In the genomic region with DNA sequence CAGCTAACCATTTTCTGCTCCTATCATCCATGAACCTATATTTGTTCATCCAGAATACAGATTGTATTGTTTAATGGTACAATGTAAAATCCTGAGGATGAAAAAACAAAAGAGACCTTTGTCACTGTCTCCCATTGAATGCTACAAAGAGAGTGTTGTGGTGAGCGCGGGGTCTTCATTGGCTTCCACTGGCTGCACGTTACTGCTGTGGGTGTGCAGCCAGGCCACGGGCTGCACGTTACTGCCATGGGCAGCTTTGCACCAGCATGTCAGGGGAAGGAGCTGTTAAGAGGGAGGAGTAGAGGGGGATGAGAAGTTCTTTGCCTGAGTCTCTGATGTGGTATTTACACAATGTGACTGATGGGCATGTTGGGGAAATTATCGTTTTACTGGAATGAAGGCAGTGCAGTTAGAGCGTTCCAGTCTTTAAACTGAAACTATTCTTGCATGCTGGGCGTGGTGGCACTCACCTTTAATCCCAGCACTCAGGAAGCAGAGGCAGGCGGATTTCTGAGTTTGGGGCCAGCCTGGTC, we compare ENCODE assay signal across 20 mouse cellular contexts. TPM values are rescaled to one million over a fixed set of nuclear protein-coding genes. Genes with fewer than 3 reads are reported as not detected.
DNase-seq lines count a peak whose midpoint lies in the region; ATAC-seq and TF ChIP-seq lines count a peak whose summit lies in the region.
"Had no signal": no experiment of that assay in that cellular context is flagged by ENCODE, and none has a peak within 500 bp of the region (broad histone marks: within the 10 kb centered on the region; RNA-seq: fewer than 3 reads in every experiment).

No protein-coding gene starts in this region.

- H3K9me3 ChIP-seq in embryonic facial prominence, embryonic 10.5 days, result no peaks in the 10 kb centered on the region
- no peaks in the 10 kb centered on the region for H3K9me3 ChIP-seq in midbrain, embryonic 16.5 days (replicated peaks; ENCODE audit: control insufficient read depth, low read length, poor library complexity, severe bottlenecking)
- H3K9me3 ChIP-seq: embryonic facial prominence, embryonic 13.5 days; forebrain, embryonic 12.5 days; hindbrain, embryonic 12.5 days had no signal

- 80% methylated on average over 9 of the region's 9 CpGs for WGBS in spleen, adult 2 months
- WGBS in embryonic facial prominence, embryonic 10.5 days, result 74% methylated on average over 9 of the region's 9 CpGs
- WGBS in midbrain, embryonic 16.5 days, result 73% methylated on average over 9 of the region's 9 CpGs

- no peak for ATAC-seq in midbrain, embryonic 16.5 days
- ATAC-seq: forebrain, embryonic 16.5 days; hindbrain, embryonic 16.5 days had no signal

- H3K9ac ChIP-seq in midbrain, embryonic 16.5 days (ENCODE audit: low read depth, low read length), result no peak overlapping the region
- H3K9ac ChIP-seq: embryonic facial prominence, embryonic 13.5 days; forebrain, embryonic 12.5 days; hindbrain, embryonic 12.5 days had no signal

- no peak overlapping the region for H3K4me2 ChIP-seq in midbrain, embryonic 16.5 days (ENCODE audit: low read length)
- H3K4me2 ChIP-seq: embryonic facial prominence, embryonic 13.5 days; forebrain, embryonic 12.5 days; hindbrain, embryonic 12.5 days had no signal

- peaks cover 32% of the 10 kb centered on the region for H3K36me3 ChIP-seq in spleen, adult 2 months (ENCODE audit: control insufficient read depth, insufficient read depth, low read length)
- H3K36me3 ChIP-seq in embryonic facial prominence, embryonic 10.5 days (replicated peaks), result no peaks in the 10 kb centered on the region
- H3K36me3 ChIP-seq in midbrain, embryonic 16.5 days (ENCODE audit: control insufficient read depth, insufficient read depth, low read length), result no peaks in the 10 kb centered on the region
- H3K36me3 ChIP-seq: embryonic facial prominence, embryonic 13.5 days; forebrain, embryonic 12.5 days; hindbrain, embryonic 12.5 days had no signal

- peak overlapping the region; percentile 38; the same call in 1 of the 2 replicates for H3K27ac ChIP-seq in spleen, adult 2 months (ENCODE audit: insufficient read depth, low read length)
- 0 out of 2 replicates have a peak overlapping the region, but pooled peaks have one; percentile 37 for H3K27ac ChIP-seq in cortical plate, adult 2 months (ENCODE audit: insufficient read depth, low read length)
- H3K27ac ChIP-seq in embryonic facial prominence, embryonic 10.5 days (replicated peaks), result no peak overlapping the region
- H3K27ac ChIP-seq in midbrain, embryonic 16.5 days (ENCODE audit: low read length), result no peak overlapping the region
- H3K27ac ChIP-seq: embryonic facial prominence, embryonic 13.5 days; forebrain, embryonic 12.5 days; gastrocnemius, adult 2 months; hindbrain, embryonic 12.5 days had no signal

- no peak for DNase-seq in spleen, adult 2 months (ENCODE audit: low read depth in 1 of 2, low spot score in 2 of 2)
- no peak for DNase-seq in spleen, adult 12 weeks (ENCODE audit: low spot score)
- DNase-seq in T-cell, adult 2 months (ENCODE audit: low spot score), result peak; percentile 37
- DNase-seq in embryonic facial prominence, embryonic 10.5 days (ENCODE audit: low spot score), result no peak
- DNase-seq: adrenal gland, adult 2 months; adrenal gland, postnatal 36 days; cerebellum, adult 11 months; cerebellum, adult 8-10 months; cerebellum, postnatal 14 days; gastrocnemius, adult 2 months; gastrocnemius, postnatal 25 days; heart, postnatal 10 days; heart, postnatal 4 days had no signal

- no peak for TF ChIP-seq POLR2A in spleen, adult 2 months (IDR thresholded peaks at IDR 0.05; ENCODE audit: low read depth, low read length)
- no peak for TF ChIP-seq POLR2A in cortical plate, adult 2 months (IDR thresholded peaks at IDR 0.05; ENCODE audit: extremely low read depth, insufficient read depth, low read length)

- no peak overlapping the region for H3K4me3 ChIP-seq in spleen, adult 2 months (ENCODE audit: extremely low read depth, insufficient read depth, insufficient read length)
- no peak overlapping the region for H3K4me3 ChIP-seq in cortical plate, adult 2 months (ENCODE audit: insufficient read depth, low read length)
- no peak overlapping the region for H3K4me3 ChIP-seq in embryonic facial prominence, embryonic 10.5 days
- no peak overlapping the region for H3K4me3 ChIP-seq in midbrain, embryonic 16.5 days (ENCODE audit: low read depth, low read length)
- H3K4me3 ChIP-seq: embryonic facial prominence, embryonic 13.5 days; forebrain, embryonic 12.5 days; gastrocnemius, adult 2 months; hindbrain, embryonic 12.5 days had no signal

- peaks cover 8% of the 10 kb centered on the region; the same call in 1 of the 2 replicates for H3K4me1 ChIP-seq in spleen, adult 2 months (ENCODE audit: control insufficient read depth, insufficient read depth, insufficient read length)
- H3K4me1 ChIP-seq in cortical plate, adult 2 months (ENCODE audit: control insufficient read depth, insufficient read depth, low read length), result peaks cover 1% of the 10 kb centered on the region; the same call in 1 of the 2 replicates
- peaks cover 10% of the 10 kb centered on the region for H3K4me1 ChIP-seq in embryonic facial prominence, embryonic 10.5 days
- H3K4me1 ChIP-seq in midbrain, embryonic 16.5 days (ENCODE audit: control insufficient read depth, insufficient read depth, low read length), result no peaks in the 10 kb centered on the region
- H3K4me1 ChIP-seq: forebrain, embryonic 12.5 days; hindbrain, embryonic 12.5 days had no signal

- no peak for TF ChIP-seq CTCF in spleen, adult 2 months (IDR thresholded peaks at IDR 0.05; ENCODE audit: extremely low read depth, insufficient read depth, insufficient read length, insufficient replicate concordance)
- TF ChIP-seq CTCF in cortical plate, adult 2 months (IDR thresholded peaks at IDR 0.05; ENCODE audit: extremely low read depth, insufficient read depth, low read length), result no peak

- H3K27me3 ChIP-seq in spleen, adult 2 months (ENCODE audit: control insufficient read depth, insufficient read depth, low read length), result no peaks in the 10 kb centered on the region
- no peaks in the 10 kb centered on the region for H3K27me3 ChIP-seq in embryonic facial prominence, embryonic 10.5 days (replicated peaks; ENCODE audit: low read depth, poor library complexity, severe bottlenecking)
- H3K27me3 ChIP-seq in midbrain, embryonic 16.5 days (ENCODE audit: control insufficient read depth, insufficient read depth, low read depth, low read length), result no peaks in the 10 kb centered on the region
- H3K27me3 ChIP-seq: embryonic facial prominence, embryonic 13.5 days; forebrain, embryonic 12.5 days; hindbrain, embryonic 12.5 days had no signal

RNA-seq across cellular contexts. Expression of a gene that starts 36.8 kb away (rescaled TPM):
- 4.3 and 4.6 TPM in 2 replicates for polyA plus RNA-seq in spleen, adult 2 months (2012; rRNA removed)
- polyA plus RNA-seq in cortical plate, adult 2 months (2012; rRNA removed), result 27.3 and 27.7 TPM in 2 replicates
- 13.3 and 14.4 TPM in 2 replicates for polyA plus RNA-seq in embryonic facial prominence, embryonic 10.5 days (2016; fragmentation: Nextera tagmentation; extraction: Ambion mirVana)
- 15.0 and 18.1 TPM in 2 replicates for polyA plus RNA-seq in midbrain, embryonic 16.5 days (2015; fragmentation: Nextera tagmentation; extraction: Ambion mirVana)

Comparison
In these comparisons a context has a peak if more than half of its experiments do, and no peak if none do; other contexts are left out.
1. H3K27ac ChIP-seq: peak in spleen, adult 2 months (single experiment) and cortical plate, adult 2 months (single experiment); none in embryonic facial prominence, embryonic 10.5 days (single experiment) and midbrain, embryonic 16.5 days (single experiment).